Mouse (Mus musculus): ENCODE data around the gene Gm17190. TPM values are rescaled to one million over a fixed set of nuclear protein-coding genes. Genes with fewer than 3 reads are reported as not detected.
"Not testable (repeated sequence)": the region's sequence is repeated elsewhere in the genome, so short reads cannot be mapped to it uniquely, and the experiment has no call there.

The Gm17190 gene
- polyA plus RNA-seq (2014; fragmentation: Nextera tagmentation; extraction: Ambion mirVana) = 0.26 and 0.63 TPM in 2 replicates

DNA sequence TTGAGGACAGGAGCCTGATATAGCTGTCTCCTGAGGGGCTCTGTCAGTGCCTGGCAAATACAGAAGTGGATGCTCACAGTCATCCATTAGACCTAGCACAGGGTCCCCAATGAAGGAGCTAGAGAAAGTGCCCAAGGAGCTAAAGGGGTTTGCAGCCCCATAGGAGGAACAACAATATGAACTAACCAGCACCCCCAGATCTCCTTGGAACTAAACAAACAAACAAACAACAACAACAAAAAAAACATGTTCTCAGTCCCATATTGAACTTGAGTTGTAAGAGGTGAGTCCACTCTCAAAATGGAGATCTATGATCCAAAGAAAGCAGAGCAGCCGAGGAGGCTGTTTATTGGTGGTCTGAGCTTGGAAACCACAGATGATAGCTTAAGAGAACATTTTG is at the start of gene Gm17190:
Gm17190 (plus strand) TSS at position 301 of the 400 bp plus-strand sequence.
- H3K27me3 ChIP-seq (ENCODE audit: control insufficient read depth, insufficient read depth, low read length); H3K4me1 ChIP-seq (replicated peaks; ENCODE audit: control insufficient read depth, insufficient read depth, low read length); H3K4me3 ChIP-seq (replicated peaks; ENCODE audit: low read length); DNase-seq (ENCODE audit: low spot score); H3K27ac ChIP-seq; H3K4me2 ChIP-seq (replicated peaks); H3K9me3 ChIP-seq (ENCODE audit: control insufficient read depth, low read length); H3K9ac ChIP-seq; H3K36me3 ChIP-seq (replicated peaks; ENCODE audit: control insufficient read depth, insufficient read depth); ATAC-seq (ENCODE audit: low FRiP score): not testable (repeated sequence)
- WGBS = 91% methylated on average over 1 of the region's 1 CpGs

DNA sequence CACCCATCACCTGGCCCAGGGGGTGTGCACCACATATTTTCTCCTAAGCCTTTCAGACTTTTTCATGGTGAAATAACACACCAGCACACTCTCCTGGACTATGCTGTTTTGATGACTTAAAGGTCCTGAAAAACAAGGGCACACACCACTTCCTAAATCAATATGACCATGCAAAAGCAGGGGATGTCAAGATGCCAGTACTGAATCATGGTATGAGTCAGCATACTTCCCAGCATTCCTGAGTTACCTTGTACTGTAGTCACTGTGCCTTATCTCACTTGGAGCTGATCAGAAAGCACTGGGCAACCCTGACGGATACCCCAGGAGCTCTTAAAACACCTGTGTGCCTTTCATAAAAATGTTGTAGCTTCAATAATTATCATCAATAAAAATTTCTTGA is 42.3 kb upstream of the Gm17190 start:
- DNase-seq (ENCODE audit: low spot score) (no peak), ATAC-seq (ENCODE audit: low FRiP score) (no peak)
- H3K9me3 ChIP-seq (ENCODE audit: control insufficient read depth, low read length) = no peaks in the 10 kb centered on the region
- H3K4me2 ChIP-seq (replicated peaks) = no peak overlapping the region
- H3K4me3 ChIP-seq (replicated peaks; ENCODE audit: low read length) = no peak overlapping the region
- H3K27ac ChIP-seq = no peak overlapping the region
- no peaks in the 10 kb centered on the region for H3K4me1 ChIP-seq (replicated peaks; ENCODE audit: control insufficient read depth, insufficient read depth, low read length)
- H3K27me3 ChIP-seq (ENCODE audit: control insufficient read depth, insufficient read depth, low read length) = no peaks in the 10 kb centered on the region
- no peak overlapping the region for H3K9ac ChIP-seq
- 92% methylated on average over 1 of the region's 1 CpGs for WGBS
- H3K36me3 ChIP-seq (replicated peaks; ENCODE audit: control insufficient read depth, insufficient read depth) = no peaks in the 10 kb centered on the region

DNA sequence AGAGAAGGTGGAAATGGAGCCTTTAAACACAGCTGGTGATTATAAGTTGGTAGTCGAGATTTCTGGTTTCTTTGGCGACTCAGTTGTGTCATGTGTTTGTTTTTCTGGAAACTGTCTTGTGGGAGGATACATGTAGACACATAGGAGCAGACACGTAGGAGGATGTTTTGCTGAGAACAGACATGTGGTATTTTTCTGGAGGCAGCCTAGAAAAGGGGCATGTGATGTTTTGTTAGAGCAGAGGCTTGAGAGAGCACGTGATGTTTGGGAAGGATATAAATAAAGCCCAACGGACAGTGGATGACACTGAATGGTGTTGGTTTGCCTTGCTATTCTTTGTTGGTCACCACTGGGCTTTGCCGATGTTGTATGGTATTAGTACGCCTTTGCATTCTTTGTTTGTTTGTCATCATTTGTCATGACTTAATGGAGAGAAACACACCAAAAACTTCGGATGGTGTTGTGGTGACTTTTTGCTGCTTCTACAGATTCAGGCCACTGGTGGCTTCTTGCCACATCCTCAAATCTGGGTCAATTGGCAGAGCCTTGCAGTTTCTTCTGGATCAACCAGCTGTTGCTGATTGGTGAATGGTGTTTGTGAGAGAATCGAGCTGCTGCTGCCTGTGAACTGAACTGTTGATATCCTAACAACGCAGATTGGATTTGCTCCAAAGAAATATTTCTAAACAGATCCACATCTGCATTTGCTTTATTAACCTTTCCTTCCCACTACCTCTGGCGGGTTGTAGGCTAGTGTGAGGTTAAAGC is 41.4 kb upstream of the Gm17190 start:
- WGBS = 83% methylated on average over 11 of the region's 11 CpGs
- Histone ChIP-seq H3K36me3 (replicated peaks; ENCODE audit: control insufficient read depth, insufficient read depth) (no peaks in the 10 kb centered on the region), H3K4me3 (replicated peaks; ENCODE audit: low read length) (no peak overlapping the region), H3K27me3 (ENCODE audit: control insufficient read depth, insufficient read depth, low read length) (no peaks in the 10 kb centered on the region), H3K4me2 (replicated peaks) (no peak overlapping the region), H3K9ac (no peak overlapping the region), H3K27ac (no peak overlapping the region), H3K4me1 (replicated peaks; ENCODE audit: control insufficient read depth, insufficient read depth, low read length) (no peaks in the 10 kb centered on the region), H3K9me3 (ENCODE audit: control insufficient read depth, low read length) (no peaks in the 10 kb centered on the region)
- no peak for ATAC-seq (ENCODE audit: low FRiP score)
- no peak for DNase-seq (ENCODE audit: low spot score)

DNA sequence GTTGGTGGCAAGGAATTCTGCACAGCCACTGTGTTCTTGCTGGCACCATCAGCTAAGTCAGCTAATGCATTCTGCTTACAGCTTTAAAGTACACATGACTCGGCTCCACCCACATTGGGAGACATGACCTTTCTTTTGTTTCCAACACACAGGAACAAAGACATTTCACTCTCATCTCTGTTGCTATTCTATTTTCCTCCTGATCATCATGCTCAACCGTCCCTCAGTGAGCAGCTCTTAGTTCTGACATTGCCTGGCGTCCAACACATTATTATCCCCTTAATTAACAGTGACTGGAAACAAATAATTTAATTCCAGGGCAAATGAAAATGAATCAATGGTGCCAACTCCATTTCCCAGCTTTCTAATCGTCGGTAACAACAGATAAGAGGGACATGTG is 36.5 kb upstream of the Gm17190 start:
- Histone ChIP-seq H3K9me3 (ENCODE audit: control insufficient read depth, low read length) (no peaks in the 10 kb centered on the region), H3K27me3 (ENCODE audit: control insufficient read depth, insufficient read depth, low read length) (no peaks in the 10 kb centered on the region), H3K4me1 (replicated peaks; ENCODE audit: control insufficient read depth, insufficient read depth, low read length) (no peaks in the 10 kb centered on the region), H3K27ac (peak overlapping the region; percentile 22), H3K9ac (no peak overlapping the region), H3K4me3 (replicated peaks; ENCODE audit: low read length) (no peak overlapping the region), H3K4me2 (replicated peaks) (no peak overlapping the region), H3K36me3 (replicated peaks; ENCODE audit: control insufficient read depth, insufficient read depth) (no peaks in the 10 kb centered on the region)
- no peak for ATAC-seq (ENCODE audit: low FRiP score)
- no peak for DNase-seq (ENCODE audit: low spot score)
- 31% methylated on average over 5 of the region's 5 CpGs for WGBS

DNA sequence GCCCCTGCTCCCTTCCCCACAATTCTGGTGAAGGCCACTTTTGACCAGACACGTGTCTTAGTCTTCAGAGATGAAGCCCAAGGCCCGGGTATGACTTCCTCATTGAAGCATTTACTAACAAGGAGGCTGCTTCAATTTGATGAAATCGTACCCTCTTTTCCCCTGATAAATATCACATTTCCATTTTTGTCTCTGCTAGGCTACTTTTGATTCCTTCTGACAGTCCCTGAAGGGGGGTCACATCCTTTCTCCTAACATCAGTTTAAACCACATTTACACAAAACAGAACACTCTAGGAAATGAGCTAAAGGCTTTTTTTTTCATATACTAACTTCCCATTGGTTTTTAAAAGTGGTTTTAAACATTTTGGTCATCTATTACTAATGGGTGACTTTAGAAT is 29.1 kb upstream of the Gm17190 start:
- DNase-seq (ENCODE audit: low spot score) (no peak), ATAC-seq (ENCODE audit: low FRiP score) (no peak)
- no peak overlapping the region for H3K4me2 ChIP-seq (replicated peaks)
- H3K27me3 ChIP-seq (ENCODE audit: control insufficient read depth, insufficient read depth, low read length) = no peaks in the 10 kb centered on the region
- H3K4me1 ChIP-seq (replicated peaks; ENCODE audit: control insufficient read depth, insufficient read depth, low read length) = no peaks in the 10 kb centered on the region
- H3K9me3 ChIP-seq (ENCODE audit: control insufficient read depth, low read length) = no peaks in the 10 kb centered on the region
- H3K9ac ChIP-seq = no peak overlapping the region
- no peaks in the 10 kb centered on the region for H3K36me3 ChIP-seq (replicated peaks; ENCODE audit: control insufficient read depth, insufficient read depth)
- H3K4me3 ChIP-seq (replicated peaks; ENCODE audit: low read length) = no peak overlapping the region
- WGBS = 95% methylated on average over 3 of the region's 3 CpGs
- no peak overlapping the region for H3K27ac ChIP-seq

DNA sequence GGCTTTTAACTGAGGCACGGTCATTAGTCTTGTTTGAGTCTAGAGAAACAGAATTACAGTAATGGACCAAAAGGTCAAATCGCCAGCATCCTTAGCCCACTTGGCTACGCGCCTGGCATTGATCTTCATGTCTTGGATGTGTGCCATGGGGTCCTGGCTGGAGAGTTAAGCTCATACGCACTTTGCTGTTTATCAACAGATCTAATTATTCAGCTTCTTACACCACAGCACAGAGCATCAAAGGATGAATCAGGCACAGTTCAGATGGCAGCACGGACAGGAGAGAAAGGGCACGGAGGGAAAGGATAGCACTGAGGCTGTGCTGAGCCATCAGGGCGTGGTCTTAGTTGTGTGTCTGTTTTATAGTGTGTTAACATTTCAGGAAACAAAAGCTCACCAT is 8.3 kb upstream of the Gm17190 start:
- ATAC-seq (ENCODE audit: low FRiP score) = no peak
- peak; percentile 62 for DNase-seq (ENCODE audit: low spot score)

DNA sequence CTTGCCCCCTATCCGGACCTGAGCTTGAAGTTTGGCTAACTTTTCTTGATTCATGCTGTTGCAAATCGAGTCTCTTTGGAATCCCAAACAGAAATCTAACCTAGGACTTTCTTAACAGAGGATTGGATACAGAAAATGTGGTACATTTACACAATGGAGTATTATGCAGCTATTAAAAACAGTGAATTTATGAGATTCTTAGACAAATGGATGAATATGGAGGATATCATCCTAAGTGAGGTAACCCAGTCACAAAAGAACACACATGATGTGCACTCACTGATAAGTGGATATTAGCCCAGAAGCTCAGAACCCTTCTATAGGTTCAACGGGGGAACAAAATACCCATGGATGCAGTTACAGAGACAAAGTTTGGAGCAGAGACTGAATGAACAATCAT is 578 bp upstream of the Gm17190 start, which contains the start of gene Gm20075:
Gm20075 (minus strand) TSS at position 101 of the 400 bp plus-strand sequence.
- not testable (repeated sequence) for H3K4me2 ChIP-seq (replicated peaks); ATAC-seq (ENCODE audit: low FRiP score); H3K27me3 ChIP-seq (ENCODE audit: control insufficient read depth, insufficient read depth, low read length); DNase-seq (ENCODE audit: low spot score); H3K27ac ChIP-seq; H3K9me3 ChIP-seq (ENCODE audit: control insufficient read depth, low read length); H3K4me1 ChIP-seq (replicated peaks; ENCODE audit: control insufficient read depth, insufficient read depth, low read length); H3K4me3 ChIP-seq (replicated peaks; ENCODE audit: low read length); H3K36me3 ChIP-seq (replicated peaks; ENCODE audit: control insufficient read depth, insufficient read depth); H3K9ac ChIP-seq
- 89% methylated on average over 3 of the region's 3 CpGs for WGBS

More for the DNA sequence above, 8.3 kb upstream of the Gm17190 start:
- peaks cover 8% of the 10 kb centered on the region for H3K4me1 ChIP-seq (replicated peaks; ENCODE audit: control insufficient read depth, insufficient read depth, low read length)
- no peaks in the 10 kb centered on the region for H3K27me3 ChIP-seq (ENCODE audit: control insufficient read depth, insufficient read depth, low read length)
- H3K9me3 ChIP-seq (ENCODE audit: control insufficient read depth, low read length) = no peaks in the 10 kb centered on the region
- no peak overlapping the region for H3K4me3 ChIP-seq (replicated peaks; ENCODE audit: low read length)
- no peak overlapping the region; the same call in 1 of the 2 replicates for H3K4me2 ChIP-seq (replicated peaks)
- WGBS = 53% methylated on average over 8 of the region's 8 CpGs
- no peaks in the 10 kb centered on the region for H3K36me3 ChIP-seq (replicated peaks; ENCODE audit: control insufficient read depth, insufficient read depth)
- no peak overlapping the region for H3K9ac ChIP-seq
- H3K27ac ChIP-seq = 0 out of 2 replicates have a peak overlapping the region, but pooled peaks have one; percentile 20

DNA sequence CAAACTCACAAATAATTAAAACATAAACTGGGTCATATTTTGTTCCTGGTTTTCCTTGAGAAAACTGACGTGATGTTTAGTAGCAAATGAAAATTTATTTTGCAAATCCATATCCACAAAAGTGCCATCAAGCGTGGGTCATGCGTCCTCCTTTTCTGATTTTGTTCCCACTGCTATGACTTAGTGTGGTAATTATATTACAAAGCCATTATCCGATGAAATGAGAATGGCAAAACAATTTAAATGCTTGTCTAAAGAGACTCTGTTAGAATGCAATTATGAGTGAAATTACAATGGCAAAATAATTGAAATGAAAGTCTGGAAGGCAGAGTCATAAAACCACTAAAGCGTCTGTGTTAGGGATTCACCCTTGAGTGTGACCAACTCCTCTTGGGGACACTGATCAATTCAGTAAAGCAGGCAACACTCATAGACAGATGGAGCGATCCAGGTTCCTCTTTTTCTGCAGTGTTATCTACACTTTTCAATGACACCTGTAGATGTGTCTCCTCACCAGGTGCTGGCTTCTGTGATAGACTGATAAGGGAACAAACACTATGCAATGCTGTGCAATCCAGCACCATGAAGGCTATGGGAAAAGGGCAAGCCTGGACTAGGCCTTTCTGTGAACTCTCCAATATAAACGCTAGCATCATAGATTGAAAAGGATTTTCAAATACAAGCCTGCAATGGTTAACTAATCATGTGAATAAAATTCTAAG is 3.9 kb downstream of the Gm17190 start:
- Histone ChIP-seq H3K4me2 (replicated peaks) (no peak overlapping the region), H3K9me3 (ENCODE audit: control insufficient read depth, low read length) (no peaks in the 10 kb centered on the region), H3K4me1 (replicated peaks; ENCODE audit: control insufficient read depth, insufficient read depth, low read length) (no peaks in the 10 kb centered on the region), H3K27ac (no peak overlapping the region), H3K36me3 (replicated peaks; ENCODE audit: control insufficient read depth, insufficient read depth) (no peaks in the 10 kb centered on the region), H3K9ac (no peak overlapping the region), H3K27me3 (ENCODE audit: control insufficient read depth, insufficient read depth, low read length) (no peaks in the 10 kb centered on the region), H3K4me3 (replicated peaks; ENCODE audit: low read length) (no peak overlapping the region)
- DNase-seq (ENCODE audit: low spot score) (no peak), ATAC-seq (ENCODE audit: low FRiP score) (no peak; the same call in 1 of the 2 replicates)
- WGBS = 75% methylated on average over 7 of the region's 7 CpGs

DNA sequence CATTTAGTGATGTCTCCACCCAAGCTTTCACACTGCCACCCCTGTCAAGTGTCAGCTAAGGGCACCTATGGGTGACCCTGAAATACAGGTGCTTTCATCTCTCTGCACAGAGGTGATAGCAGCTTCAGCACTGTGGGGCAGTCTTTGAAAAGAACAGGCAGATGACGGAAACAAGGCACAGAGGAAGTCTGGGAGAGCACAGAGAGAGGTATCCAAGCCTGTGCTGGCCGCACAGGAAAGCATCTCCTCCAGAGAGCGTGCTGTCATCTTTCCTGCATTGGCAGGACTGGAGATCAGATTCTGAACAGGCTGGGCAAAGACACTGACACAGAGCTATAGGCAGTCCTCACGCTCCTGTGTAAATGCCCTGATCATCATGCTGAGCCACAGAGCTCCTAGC is 9.1 kb downstream of the Gm17190 start:
- no peak overlapping the region for H3K4me2 ChIP-seq (replicated peaks)
- H3K27me3 ChIP-seq (ENCODE audit: control insufficient read depth, insufficient read depth, low read length) = no peaks in the 10 kb centered on the region
- ATAC-seq (ENCODE audit: low FRiP score) (no peak), DNase-seq (ENCODE audit: low spot score) (no peak)
- no peak overlapping the region for H3K4me3 ChIP-seq (replicated peaks; ENCODE audit: low read length)
- H3K27ac ChIP-seq = no peak overlapping the region
- no peaks in the 10 kb centered on the region for H3K9me3 ChIP-seq (ENCODE audit: control insufficient read depth, low read length)
- WGBS = 67% methylated on average over 4 of the region's 4 CpGs
- H3K4me1 ChIP-seq (replicated peaks; ENCODE audit: control insufficient read depth, insufficient read depth, low read length) = no peaks in the 10 kb centered on the region
- no peaks in the 10 kb centered on the region for H3K36me3 ChIP-seq (replicated peaks; ENCODE audit: control insufficient read depth, insufficient read depth)
- H3K9ac ChIP-seq = no peak overlapping the region
